Mouse (Mus musculus): ENCODE data around the gene Zbtb46.

DNA sequence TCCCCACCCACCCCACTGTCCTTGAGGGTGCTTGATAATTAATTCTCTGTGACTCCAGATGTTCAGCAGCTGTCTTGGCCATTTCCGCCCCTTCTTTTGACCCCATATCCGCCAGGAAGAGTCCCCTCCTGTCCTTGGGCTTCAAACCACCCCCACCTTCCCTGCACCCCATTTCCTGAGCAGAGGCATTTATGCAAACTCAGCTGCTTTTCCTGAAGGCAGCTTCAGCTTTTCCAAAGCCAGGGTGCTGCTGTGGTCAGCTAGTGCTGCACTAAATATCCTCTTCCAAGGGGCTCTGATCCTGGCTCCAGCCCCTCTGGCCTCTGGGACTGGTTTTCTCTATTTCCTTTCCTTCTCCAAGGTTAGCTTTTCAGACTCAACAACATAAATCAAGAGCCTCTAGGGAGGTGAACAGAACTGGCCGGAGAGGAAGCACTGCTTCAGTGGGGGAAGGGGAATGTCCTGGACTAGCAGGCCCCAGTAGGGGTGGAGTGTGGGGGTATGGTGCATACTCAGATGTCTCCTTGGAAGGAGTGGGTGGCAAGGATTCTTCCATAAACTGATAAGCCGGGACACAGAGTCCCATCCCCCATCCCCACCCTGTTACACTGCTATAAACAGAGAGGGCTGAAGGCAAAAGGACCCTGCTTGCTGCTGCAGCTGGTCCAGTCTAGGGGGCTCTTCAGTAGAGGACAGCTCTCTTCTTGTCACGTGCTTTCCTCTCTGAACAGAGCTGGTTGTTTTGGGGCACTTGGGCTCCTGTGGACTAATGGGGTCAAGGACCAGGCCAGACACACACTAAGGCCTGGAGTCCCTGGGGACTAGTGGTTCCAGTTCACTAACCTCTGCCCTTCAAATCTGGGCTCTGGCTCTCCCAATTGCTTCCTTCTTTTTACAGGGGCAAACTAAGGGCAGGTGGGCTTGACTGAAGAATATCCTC, 28.4 kb upstream of the Zbtb46 start:
- no peak for TF ChIP-seq CTCF (conservative IDR thresholded peaks at IDR 0.05; ENCODE audit: insufficient read depth, insufficient read length, low read depth, low read length)
- TF ChIP-seq POLR2A (IDR thresholded peaks at IDR 0.05; ENCODE audit: low read depth, low read length) = no peak

All from kidney, adult 2 months (tissue).